Comparison of ENCODE assay signal across 8 mouse cellular contexts in genomic region chr11:74895980-74896900, GRCm38 (mm10). TPM values are rescaled to one million over a fixed set of nuclear protein-coding genes. Genes with fewer than 3 reads are reported as not detected.
A peak's percentile ranks its signal among the peaks of the same experiment; 100 is the strongest.
DNase-seq lines count a peak whose midpoint lies in the region; ATAC-seq and TF ChIP-seq lines count a peak whose summit lies in the region.

No protein-coding gene starts in this region.

- DNase-seq in B cell, adult 2 months, result peak; percentile 51 to 53
- peak; percentile 38 to 66 for DNase-seq in adrenal gland, postnatal 4 days (ENCODE audit: low spot score in 2 of 2)
- peak; percentile 54 for DNase-seq in embryonic facial prominence, embryonic 14.5 days (ENCODE audit: low spot score)

- 2% methylated on average over 16 of the region's 55 CpGs for WGBS in embryonic facial prominence, embryonic 14.5 days
- 1% methylated on average over 49 of the region's 55 CpGs for WGBS in heart, embryonic 11.5 days (ENCODE audit: insufficient replicate concordance)
- WGBS in kidney, embryonic 16.5 days, result 1% methylated on average over 48 of the region's 55 CpGs
- WGBS in liver, embryonic 12.5 days (ENCODE audit: insufficient replicate concordance), result 2% methylated on average over 42 of the region's 55 CpGs
- WGBS in stomach, embryonic 14.5 days, result under 1% methylated on average over 39 of the region's 55 CpGs

- peak overlapping the region; percentile 76 for H3K4me2 ChIP-seq in embryonic facial prominence, embryonic 14.5 days (ENCODE audit: low read depth, low read length)
- H3K4me2 ChIP-seq in heart, embryonic 11.5 days, result peak overlapping the region; percentile 94
- peak overlapping the region; percentile 95 for H3K4me2 ChIP-seq in kidney, embryonic 16.5 days (replicated peaks; ENCODE audit: low read depth, low read length)
- H3K4me2 ChIP-seq in liver, embryonic 12.5 days, result peak overlapping the region; percentile 100
- peak overlapping the region; percentile 82 for H3K4me2 ChIP-seq in myocyte (ENCODE audit: low read depth)
- H3K4me2 ChIP-seq in stomach, embryonic 14.5 days (replicated peaks; ENCODE audit: low read depth, low read length), result peak overlapping the region; percentile 76

- peak overlapping the region; percentile 85 for H3K9ac ChIP-seq in embryonic facial prominence, embryonic 14.5 days (ENCODE audit: low read depth, low read length)
- peak overlapping the region; percentile 82 for H3K9ac ChIP-seq in heart, embryonic 11.5 days (ENCODE audit: low read depth, low read length)
- peak overlapping the region; percentile 88 for H3K9ac ChIP-seq in kidney, embryonic 16.5 days (replicated peaks; ENCODE audit: low read length)
- peak overlapping the region; percentile 84 for H3K9ac ChIP-seq in liver, embryonic 12.5 days
- H3K9ac ChIP-seq in stomach, embryonic 14.5 days (replicated peaks; ENCODE audit: low read depth, low read length), result peak overlapping the region; percentile 60

- no peaks in the 10 kb centered on the region for H3K27me3 ChIP-seq in embryonic facial prominence, embryonic 14.5 days (replicated peaks; ENCODE audit: control insufficient read depth, insufficient read depth, low read length)
- H3K27me3 ChIP-seq in heart, embryonic 11.5 days (ENCODE audit: control insufficient read depth, insufficient read depth, low read length), result no peaks in the 10 kb centered on the region
- H3K27me3 ChIP-seq in kidney, embryonic 16.5 days (ENCODE audit: insufficient read depth, low read length), result no peaks in the 10 kb centered on the region
- no peaks in the 10 kb centered on the region for H3K27me3 ChIP-seq in liver, embryonic 12.5 days (replicated peaks)
- H3K27me3 ChIP-seq in myocyte (ENCODE audit: control insufficient read depth, insufficient read depth, insufficient read length), result no peaks in the 10 kb centered on the region
- no peaks in the 10 kb centered on the region for H3K27me3 ChIP-seq in stomach, embryonic 14.5 days (ENCODE audit: control insufficient read depth, insufficient read depth, low read length)

- H3K36me3 ChIP-seq in embryonic facial prominence, embryonic 14.5 days (ENCODE audit: control insufficient read depth, insufficient read depth, low read length), result peaks cover 20% of the 10 kb centered on the region
- H3K36me3 ChIP-seq in heart, embryonic 11.5 days (ENCODE audit: control insufficient read depth, insufficient read depth, low read length), result peaks cover 8% of the 10 kb centered on the region; the same call in 1 of the 2 replicates
- peaks cover 19% of the 10 kb centered on the region for H3K36me3 ChIP-seq in kidney, embryonic 16.5 days (ENCODE audit: insufficient read depth, low read length)
- H3K36me3 ChIP-seq in liver, embryonic 12.5 days, result peaks cover 24% of the 10 kb centered on the region
- H3K36me3 ChIP-seq in myocyte (ENCODE audit: control insufficient read depth, insufficient read depth), result peaks cover 14% of the 10 kb centered on the region
- peaks cover 16% of the 10 kb centered on the region for H3K36me3 ChIP-seq in stomach, embryonic 14.5 days (ENCODE audit: control insufficient read depth, insufficient read depth, low read length)

- peaks cover 10% of the 10 kb centered on the region for H3K4me1 ChIP-seq in embryonic facial prominence, embryonic 14.5 days (ENCODE audit: control insufficient read depth, insufficient read depth, low read length)
- peaks cover 5% of the 10 kb centered on the region; the same call in 1 of the 2 replicates for H3K4me1 ChIP-seq in heart, embryonic 11.5 days (ENCODE audit: control insufficient read depth, insufficient read depth, low read length)
- H3K4me1 ChIP-seq in kidney, embryonic 16.5 days (ENCODE audit: insufficient read depth, low read length), result peaks cover 27% of the 10 kb centered on the region
- peaks cover 36% of the 10 kb centered on the region for H3K4me1 ChIP-seq in liver, embryonic 12.5 days
- 0 out of 2 replicates have a peak, but pooled peaks cover 12% of the 10 kb centered on the region for H3K4me1 ChIP-seq in stomach, embryonic 14.5 days (ENCODE audit: control insufficient read depth, insufficient read depth, low read length)

- ATAC-seq in embryonic facial prominence, embryonic 14.5 days (ENCODE audit: low read depth), result peak; percentile 48
- ATAC-seq in heart, embryonic 11.5 days (replicated peaks; ENCODE audit: insufficient number of reproducible peaks, low FRiP score, low TSS enrichment), result peak; percentile 70
- ATAC-seq in kidney, embryonic 16.5 days (ENCODE audit: low FRiP score, low TSS enrichment), result peak; percentile 72
- peak; percentile 67 for ATAC-seq in liver, embryonic 12.5 days
- peak; percentile 54 for ATAC-seq in stomach, embryonic 14.5 days (ENCODE audit: insufficient number of reproducible peaks, insufficient read depth, low FRiP score, low read depth)

- peaks cover 33% of the 10 kb centered on the region for H3K79me2 ChIP-seq in myocyte (ENCODE audit: control insufficient read depth, insufficient read depth)

- H3K4me3 ChIP-seq in embryonic facial prominence, embryonic 14.5 days (ENCODE audit: low read depth, low read length), result peak overlapping the region; percentile 88
- peak overlapping the region; percentile 91 for H3K4me3 ChIP-seq in heart, embryonic 11.5 days (ENCODE audit: low read depth, low read length)
- peak overlapping the region; percentile 67 for H3K4me3 ChIP-seq in kidney, embryonic 16.5 days (ENCODE audit: low read length)
- peak overlapping the region; percentile 84 for H3K4me3 ChIP-seq in liver, embryonic 12.5 days
- peak overlapping the region; percentile 98 for H3K4me3 ChIP-seq in myocyte
- H3K4me3 ChIP-seq in stomach, embryonic 14.5 days (ENCODE audit: low read depth, low read length), result peak overlapping the region; percentile 77

- H3ac ChIP-seq in myocyte (ENCODE audit: control insufficient read depth, insufficient read length), result peak overlapping the region; percentile 72

- no peaks in the 10 kb centered on the region for H3K9me3 ChIP-seq in embryonic facial prominence, embryonic 14.5 days (ENCODE audit: control insufficient read depth, low read length)
- H3K9me3 ChIP-seq in heart, embryonic 11.5 days (replicated peaks; ENCODE audit: control insufficient read depth, low read length), result no peaks in the 10 kb centered on the region
- no peaks in the 10 kb centered on the region for H3K9me3 ChIP-seq in kidney, embryonic 16.5 days (ENCODE audit: low read length)
- H3K9me3 ChIP-seq in liver, embryonic 12.5 days (replicated peaks), result no peaks in the 10 kb centered on the region
- H3K9me3 ChIP-seq in stomach, embryonic 14.5 days (ENCODE audit: control insufficient read depth, low read depth, low read length), result no peaks in the 10 kb centered on the region

- TF ChIP-seq POLR2A in myocyte (IDR thresholded peaks at IDR 0.05; ENCODE audit: insufficient read length, low read depth), result peak; percentile 40

- H3K27ac ChIP-seq in embryonic facial prominence, embryonic 14.5 days (replicated peaks; ENCODE audit: low read depth, low read length), result peak overlapping the region; percentile 77
- H3K27ac ChIP-seq in heart, embryonic 11.5 days (ENCODE audit: low read depth, low read length), result peak overlapping the region; percentile 79
- peak overlapping the region; percentile 90 for H3K27ac ChIP-seq in kidney, embryonic 16.5 days (ENCODE audit: low read length)
- H3K27ac ChIP-seq in liver, embryonic 12.5 days, result peak overlapping the region; percentile 81
- peak overlapping the region; percentile 80 for H3K27ac ChIP-seq in stomach, embryonic 14.5 days (ENCODE audit: low read length)

TF ChIP-seq in myocyte, 11 proteins besides CTCF, POLR2A, EP300 and RAD21 (continues in another document):
- TF ChIP-seq CEBPB (IDR thresholded peaks at IDR 0.05; ENCODE audit: insufficient read depth, poor library complexity, severe bottlenecking), result no peak

RNA-seq across cellular contexts. Expression of gene Sgsm2, which starts 0.6 kb away (rescaled TPM):
- 10 to 100 TPM; 26.3 to 31.9 TPM for total RNA-seq in adrenal gland, postnatal 4 days (2021)
- polyA plus RNA-seq in embryonic facial prominence, embryonic 14.5 days (2014; fragmentation: Nextera tagmentation; extraction: Ambion mirVana), result 4.9 and 6.2 TPM in 2 replicates
- 3.9 and 5.5 TPM in 2 replicates for polyA plus RNA-seq in heart, embryonic 11.5 days (2014; fragmentation: Nextera tagmentation; extraction: Ambion mirVana)
- polyA plus RNA-seq in kidney, embryonic 16.5 days (2015; fragmentation: Nextera tagmentation; extraction: Ambion mirVana), result 6.6 and 7.1 TPM in 2 replicates
- polyA plus RNA-seq in liver, embryonic 12.5 days (2016; fragmentation: Nextera tagmentation; extraction: Ambion mirVana), result 2.6 and 2.9 TPM in 2 replicates
- 12.3 TPM for polyA plus RNA-seq in myocyte (2012; fragmentation: generic; extraction: Trizol)
- 6.9 and 8.7 TPM in 2 replicates for polyA plus RNA-seq in stomach, embryonic 14.5 days (2014; fragmentation: Nextera tagmentation; extraction: Ambion mirVana)

RNA-seq across cellular contexts. Expression of gene Tsr1, which starts 1.6 kb away (rescaled TPM):
- 10 to 100 TPM; 39.7 to 42.3 TPM for total RNA-seq in adrenal gland, postnatal 4 days (2021)
- polyA plus RNA-seq in embryonic facial prominence, embryonic 14.5 days (2014; fragmentation: Nextera tagmentation; extraction: Ambion mirVana), result 48.1 and 49.5 TPM in 2 replicates
- polyA plus RNA-seq in heart, embryonic 11.5 days (2014; fragmentation: Nextera tagmentation; extraction: Ambion mirVana), result 34.0 and 40.6 TPM in 2 replicates
- polyA plus RNA-seq in kidney, embryonic 16.5 days (2015; fragmentation: Nextera tagmentation; extraction: Ambion mirVana), result 50.1 and 50.8 TPM in 2 replicates
- polyA plus RNA-seq in liver, embryonic 12.5 days (2016; fragmentation: Nextera tagmentation; extraction: Ambion mirVana), result 45.5 and 47.1 TPM in 2 replicates
- 26.7 TPM for polyA plus RNA-seq in myocyte (2012; fragmentation: generic; extraction: Trizol)
- polyA plus RNA-seq in stomach, embryonic 14.5 days (2014; fragmentation: Nextera tagmentation; extraction: Ambion mirVana), result 50.5 and 56.6 TPM in 2 replicates

RNA-seq across cellular contexts. Expression of gene Smg6, which starts 29.4 kb away (rescaled TPM):
- total RNA-seq in adrenal gland, postnatal 4 days (2021), result 10 to 100 TPM; 32.7 to 37.8 TPM
- polyA plus RNA-seq in embryonic facial prominence, embryonic 14.5 days (2014; fragmentation: Nextera tagmentation; extraction: Ambion mirVana), result 12.8 and 13.6 TPM in 2 replicates
- 10.4 and 11.3 TPM in 2 replicates for polyA plus RNA-seq in heart, embryonic 11.5 days (2014; fragmentation: Nextera tagmentation; extraction: Ambion mirVana)
- polyA plus RNA-seq in kidney, embryonic 16.5 days (2015; fragmentation: Nextera tagmentation; extraction: Ambion mirVana), result 17.9 and 20.5 TPM in 2 replicates
- polyA plus RNA-seq in liver, embryonic 12.5 days (2016; fragmentation: Nextera tagmentation; extraction: Ambion mirVana), result 7.7 and 7.8 TPM in 2 replicates
- 14.7 TPM for polyA plus RNA-seq in myocyte (2012; fragmentation: generic; extraction: Trizol)
- 18.7 and 19.9 TPM in 2 replicates for polyA plus RNA-seq in stomach, embryonic 14.5 days (2014; fragmentation: Nextera tagmentation; extraction: Ambion mirVana)

RNA-seq across cellular contexts. Expression of gene Srr, which starts 29.5 kb away (rescaled TPM):
- 10 to 100 TPM; 36.0 to 40.5 TPM for total RNA-seq in adrenal gland, postnatal 4 days (2021)
- 30.4 and 36.3 TPM in 2 replicates for polyA plus RNA-seq in embryonic facial prominence, embryonic 14.5 days (2014; fragmentation: Nextera tagmentation; extraction: Ambion mirVana)
- 19.2 and 25.0 TPM in 2 replicates for polyA plus RNA-seq in heart, embryonic 11.5 days (2014; fragmentation: Nextera tagmentation; extraction: Ambion mirVana)
- 24.5 and 25.1 TPM in 2 replicates for polyA plus RNA-seq in kidney, embryonic 16.5 days (2015; fragmentation: Nextera tagmentation; extraction: Ambion mirVana)
- polyA plus RNA-seq in liver, embryonic 12.5 days (2016; fragmentation: Nextera tagmentation; extraction: Ambion mirVana), result 4.9 and 6.5 TPM in 2 replicates
- polyA plus RNA-seq in myocyte (2012; fragmentation: generic; extraction: Trizol), result 10.5 TPM
- 20.2 and 23.8 TPM in 2 replicates for polyA plus RNA-seq in stomach, embryonic 14.5 days (2014; fragmentation: Nextera tagmentation; extraction: Ambion mirVana)

Comparison
In these comparisons a context has a peak if more than half of its experiments do, and no peak if none do; other contexts are left out.
1. Peak in every context shown above with its lines: DNase-seq, ATAC-seq, H3K4me3 ChIP-seq and H3K27ac ChIP-seq.